21 mouse cellular contexts compared by ENCODE assay signal in the genomic region with DNA sequence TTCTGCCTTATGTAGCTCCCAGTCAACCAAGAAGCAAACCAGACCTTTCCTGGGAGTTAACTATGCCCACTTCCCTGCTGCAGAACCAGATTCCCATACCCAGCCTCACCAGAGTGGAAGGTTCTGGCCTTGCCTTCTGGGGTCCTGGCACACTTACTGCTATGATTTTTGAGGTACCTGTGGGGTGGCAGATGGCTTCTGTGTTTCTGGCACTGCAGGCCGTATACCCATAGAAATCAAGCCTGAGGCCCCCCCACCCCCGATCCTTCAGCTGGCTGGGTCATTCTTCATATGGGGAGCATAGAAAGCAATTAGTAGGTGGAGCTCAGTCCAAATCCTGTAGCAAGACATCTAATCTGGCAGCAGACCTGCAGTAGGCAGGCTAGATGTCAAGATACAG. TPM values are rescaled to one million over a fixed set of nuclear protein-coding genes. Genes with fewer than 3 reads are reported as not detected.
A peak's percentile ranks its signal among the peaks of the same experiment; 100 is the strongest.
DNase-seq lines count a peak whose midpoint lies in the region.
"Had no signal": no experiment of that assay in that cellular context is flagged by ENCODE, and none has a peak within 500 bp of the region (broad histone marks: within the 10 kb centered on the region; RNA-seq: fewer than 3 reads in every experiment).

No protein-coding gene starts in this region.

- H3K36me3 ChIP-seq in heart, embryonic 10.5 days: no peaks in the 10 kb centered on the region
- H3K36me3 ChIP-seq: kidney, embryonic 15.5 days had no signal

- no peaks in the 10 kb centered on the region for H3K27me3 ChIP-seq in heart, embryonic 10.5 days (ENCODE audit: insufficient read depth, poor library complexity, severe bottlenecking)
- H3K27me3 ChIP-seq: forebrain, embryonic 13.5 days; kidney, embryonic 15.5 days; liver, embryonic 12.5 days; midbrain, embryonic 13.5 days; neural tube, embryonic 15.5 days had no signal

- 85% methylated on average over 2 of the region's 2 CpGs for WGBS in heart, embryonic 10.5 days

- peaks cover 26% of the 10 kb centered on the region for H3K4me1 ChIP-seq in heart, embryonic 10.5 days
- H3K4me1 ChIP-seq: forebrain, embryonic 13.5 days; midbrain, embryonic 13.5 days; neural tube, embryonic 15.5 days had no signal

- no peaks in the 10 kb centered on the region for H3K9me3 ChIP-seq in heart, embryonic 10.5 days
- H3K9me3 ChIP-seq: forebrain, embryonic 13.5 days; kidney, embryonic 15.5 days; liver, embryonic 12.5 days; midbrain, embryonic 13.5 days; neural tube, embryonic 15.5 days had no signal

- no peak for DNase-seq in heart, embryonic 10.5 days (ENCODE audit: low spot score)
- no peak for DNase-seq in heart, adult 8-10 months (ENCODE audit: low spot score)
- peak; percentile 80 for DNase-seq in cerebellum, adult 11-12 months
- DNase-seq in cerebellum, adult 9-10 months: peak; percentile 79
- peak; percentile 48 to 66 for DNase-seq in cerebellum, postnatal 36 days
- DNase-seq in MN1 (ENCODE audit: low spot score): no peak
- DNase-seq in adrenal gland, postnatal 36 days: no peak
- DNase-seq: adrenal gland, adult 8-10 months; gastrocnemius, postnatal 25 days; heart, adult 2 months; kidney, adult 18-20 months; kidney, postnatal 25 days; liver, postnatal 0 days; lung, postnatal 36 days; retina, postnatal 1 day; right cerebral cortex, postnatal 14 days had no signal

- peak overlapping the region; percentile 11; the same call in 1 of the 2 replicates for H3K27ac ChIP-seq in heart, embryonic 10.5 days
- H3K27ac ChIP-seq: forebrain, embryonic 13.5 days; heart, adult 2 months; kidney, embryonic 15.5 days; liver, embryonic 12.5 days; midbrain, embryonic 13.5 days; neural tube, embryonic 15.5 days had no signal

- H3K4me3 ChIP-seq in heart, embryonic 10.5 days: no peak overlapping the region
- H3K4me3 ChIP-seq: forebrain, embryonic 13.5 days; heart, adult 2 months; kidney, embryonic 15.5 days; liver, embryonic 12.5 days; midbrain, embryonic 13.5 days; neural tube, embryonic 15.5 days had no signal

RNA-seq across cellular contexts. Expression of gene Trpv2, which starts 16.7 kb away (rescaled TPM):
- polyA plus RNA-seq in heart, embryonic 10.5 days (2016; fragmentation: Nextera tagmentation; extraction: Ambion mirVana): 4.2 and 5.9 TPM in 2 replicates
- total RNA-seq in heart, adult 8-10 months (2022): 1 to 10 TPM; 1.6 to 4.1 (median 1.8) TPM
- total RNA-seq in adrenal gland, postnatal 36 days (2021): 1 to 10 TPM; 2.0 to 3.7 TPM

RNA-seq across cellular contexts. Expression of gene Ubb, which starts 40.1 kb away (rescaled TPM):
- polyA plus RNA-seq in heart, embryonic 10.5 days (2016; fragmentation: Nextera tagmentation; extraction: Ambion mirVana): 2,741 and 3,131 TPM in 2 replicates
- total RNA-seq in heart, adult 8-10 months (2022): 100 to 1,000 TPM; 692 to 761 (median 719) TPM
- total RNA-seq in adrenal gland, postnatal 36 days (2021): 1,000 to 10,000 TPM; 1,237 to 1,515 TPM

RNA-seq across cellular contexts. Expression of gene Cenpv, which starts 52.0 kb away (rescaled TPM):
- polyA plus RNA-seq in heart, embryonic 10.5 days (2016; fragmentation: Nextera tagmentation; extraction: Ambion mirVana): 11.6 and 15.0 TPM in 2 replicates
- 10 to 100 TPM; 21.2 to 27.5 (median 24.5) TPM for total RNA-seq in heart, adult 8-10 months (2022)
- 10 to 100 TPM; 30.2 to 37.2 TPM for total RNA-seq in adrenal gland, postnatal 36 days (2021)

RNA-seq across cellular contexts. Expression of gene Lrrc75a, which starts 57.3 kb away (rescaled TPM):
- polyA plus RNA-seq in heart, embryonic 10.5 days (2016; fragmentation: Nextera tagmentation; extraction: Ambion mirVana): 14.9 and 17.2 TPM in 2 replicates
- total RNA-seq in heart, adult 8-10 months (2022): 1 to 10 TPM; 3.1 to 4.5 (median 3.7) TPM
- total RNA-seq in adrenal gland, postnatal 36 days (2021): 10 to 100 TPM; 28.0 to 31.8 TPM

RNA-seq across cellular contexts. Expression of gene Mmgt2, which starts 57.4 kb away (rescaled TPM):
- 40.5 and 49.6 TPM in 2 replicates for polyA plus RNA-seq in heart, embryonic 10.5 days (2016; fragmentation: Nextera tagmentation; extraction: Ambion mirVana)
- total RNA-seq in heart, adult 8-10 months (2022): 1 to 10 TPM; 5.1 to 5.9 (median 5.7) TPM
- 10 to 100 TPM; 38.0 to 42.6 TPM for total RNA-seq in adrenal gland, postnatal 36 days (2021)

Comparison
In these comparisons a context has a peak if more than half of its experiments do, and no peak if none do; other contexts are left out.
1. DNase-seq: peak in cerebellum, adult 11-12 months (single experiment), cerebellum, adult 9-10 months (single experiment) and cerebellum, postnatal 36 days (2 of 2); none in heart, embryonic 10.5 days (single experiment), heart, adult 8-10 months (single experiment), MN1 (single experiment) and adrenal gland, postnatal 36 days (0 of 2).